Mouse (Mus musculus) cerebellum, adult 9-11 months (tissue): ENCODE data around the gene Kcnh7.

Source experiments
- DNase-seq: peaks from one replicate; pipeline ENCODE4 v3.0.0; 2022

Gene Kcnh7

GRCm38 (mm10) chr2:62935273-62935874, 248.7 kb downstream of the Kcnh7 start:
- DNase-seq = no peak

- no peak for DNase-seq
Measured at GRCm38 (mm10) chr2:62928494-62928893, 255.6 kb downstream of the Kcnh7 start.

GRCm38 (mm10) chr2:62928065-62928464, 256.0 kb downstream of the Kcnh7 start:
- no peak for DNase-seq

GRCm38 (mm10) chr2:62923803-62924202, 260.3 kb downstream of the Kcnh7 start:
- DNase-seq = no peak

- no peak for DNase-seq
Measured at GRCm38 (mm10) chr2:62907688-62908087, 276.4 kb downstream of the Kcnh7 start.

GRCm38 (mm10) chr2:62902363-62903353, 281.4 kb downstream of the Kcnh7 start:
- DNase-seq = no peak

GRCm38 (mm10) chr2:62878763-62879162, 305.3 kb downstream of the Kcnh7 start:
- DNase-seq = no peak

- DNase-seq = no peak
Measured at GRCm38 (mm10) chr2:62855391-62855790, 328.7 kb downstream of the Kcnh7 start.

- no peak for DNase-seq
Measured at GRCm38 (mm10) chr2:62842630-62843029, 341.5 kb downstream of the Kcnh7 start.

GRCm38 (mm10) chr2:62834261-62834660, 349.8 kb downstream of the Kcnh7 start:
- DNase-seq = no peak

- DNase-seq = no peak
Measured at GRCm38 (mm10) chr2:62819231-62819630, 364.9 kb downstream of the Kcnh7 start.

- DNase-seq = no peak
Measured at GRCm38 (mm10) chr2:62816016-62816415, 368.1 kb downstream of the Kcnh7 start.

GRCm38 (mm10) chr2:62808813-62809212, 375.3 kb downstream of the Kcnh7 start:
- DNase-seq = no peak

- no peak for DNase-seq
Measured at GRCm38 (mm10) chr2:62807476-62807882, 376.6 kb downstream of the Kcnh7 start.

GRCm38 (mm10) chr2:62806931-62807330, 377.2 kb downstream of the Kcnh7 start:
- DNase-seq = no peak

GRCm38 (mm10) chr2:62804030-62804429, 380.1 kb downstream of the Kcnh7 start:
- no peak for DNase-seq

- DNase-seq = no peak
Measured at GRCm38 (mm10) chr2:62784460-62785038, 399.5 kb downstream of the Kcnh7 start.

GRCm38 (mm10) chr2:62746256-62746655, 437.8 kb downstream of the Kcnh7 start:
- no peak for DNase-seq

GRCm38 (mm10) chr2:62743098-62743497, 441.0 kb downstream of the Kcnh7 start:
- no peak for DNase-seq

- DNase-seq = no peak
Measured at GRCm38 (mm10) chr2:62730671-62731070, 453.4 kb downstream of the Kcnh7 start.

GRCm38 (mm10) chr2:62727732-62728131, 456.4 kb downstream of the Kcnh7 start:
- no peak for DNase-seq

- DNase-seq = no peak
Measured at GRCm38 (mm10) chr2:62725946-62726345, 458.1 kb downstream of the Kcnh7 start.

- DNase-seq = no peak
Measured at GRCm38 (mm10) chr2:62718411-62718810, 465.7 kb downstream of the Kcnh7 start.

GRCm38 (mm10) chr2:62717270-62717669, 466.8 kb downstream of the Kcnh7 start:
- no peak for DNase-seq
